Comparison of ENCODE assay signal across 15 mouse cellular contexts in the genomic region with DNA sequence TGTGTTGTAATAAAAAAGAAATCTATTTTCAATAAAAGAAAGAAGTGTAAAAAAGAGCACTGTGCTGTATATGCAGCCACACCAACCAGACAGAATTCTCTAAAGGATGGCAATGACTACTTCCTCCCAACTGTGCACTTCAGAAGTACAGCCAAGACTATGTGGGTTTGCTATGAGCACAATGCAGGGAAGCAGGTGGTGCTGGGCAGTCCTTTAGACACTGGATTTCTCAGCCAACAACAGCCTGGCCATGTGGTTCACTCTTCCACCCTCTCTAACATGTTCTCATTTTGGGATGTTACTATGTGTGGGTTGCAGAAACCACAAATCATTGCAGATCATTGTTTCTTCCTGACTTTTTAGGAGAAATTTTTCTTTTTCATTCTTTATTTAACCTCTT.
DNase-seq lines count a peak whose midpoint lies in the region; ATAC-seq and TF ChIP-seq lines count a peak whose summit lies in the region.
"Had no signal": no experiment of that assay in that cellular context is flagged by ENCODE, and none has a peak within 500 bp of the region (broad histone marks: within the 10 kb centered on the region; RNA-seq: fewer than 3 reads in every experiment).

No protein-coding gene starts in this region.

- H3K27me3 ChIP-seq in heart, embryonic 11.5 days (ENCODE audit: control insufficient read depth, insufficient read depth, low read length) = no peaks in the 10 kb centered on the region
- H3K27me3 ChIP-seq: CH12.LX; hindbrain, embryonic 13.5 days; midbrain, embryonic 15.5 days had no signal

- no peak for TF ChIP-seq CTCF in lung, adult 2 months (IDR thresholded peaks at IDR 0.05; ENCODE audit: insufficient read depth, low read length)

- no peak overlapping the region for H3K4me3 ChIP-seq in lung, adult 2 months (replicated peaks; ENCODE audit: extremely low read depth, low read depth, low read length)
- H3K4me3 ChIP-seq in heart, embryonic 11.5 days (ENCODE audit: low read depth, low read length) = no peak overlapping the region
- H3K4me3 ChIP-seq: hindbrain, embryonic 13.5 days; midbrain, embryonic 15.5 days had no signal

- no peaks in the 10 kb centered on the region for H3K4me1 ChIP-seq in lung, adult 2 months (ENCODE audit: control insufficient read depth, insufficient read depth, low read length)
- H3K4me1 ChIP-seq in heart, embryonic 11.5 days (ENCODE audit: control insufficient read depth, insufficient read depth, low read length) = no peaks in the 10 kb centered on the region
- H3K4me1 ChIP-seq: hindbrain, embryonic 13.5 days; midbrain, embryonic 15.5 days had no signal

- no peaks in the 10 kb centered on the region for H3K36me3 ChIP-seq in heart, embryonic 11.5 days (ENCODE audit: control insufficient read depth, insufficient read depth, low read length)
- H3K36me3 ChIP-seq: hindbrain, embryonic 13.5 days; midbrain, embryonic 15.5 days had no signal

- intact Hi-C loops in left cerebral cortex, postnatal 36 days (cut with DNase I) = no loop called here

- peak; percentile 1 for DNase-seq in cerebellum, adult 9-10 months
- no peak for DNase-seq in cerebellum, adult 18-20 months
- DNase-seq in brain, adult 2 months (ENCODE audit: low read depth, low spot score) = peak; percentile 83
- peak; percentile 6 for DNase-seq in layer of hippocampus, adult 9-10 months (ENCODE audit: low spot score)
- DNase-seq in left cerebral cortex, postnatal 36 days (ENCODE audit: low spot score in 2 of 2) = peak; percentile 36 to 60
- no peak for DNase-seq in lung, adult 2 months
- DNase-seq in ovary, postnatal 10 days (ENCODE audit: low spot score) = no peak
- DNase-seq: adrenal gland, postnatal 36 days; kidney, postnatal 10 days had no signal

- H3K4me2 ChIP-seq in heart, embryonic 11.5 days = no peak overlapping the region
- H3K4me2 ChIP-seq: hindbrain, embryonic 13.5 days; liver, embryonic 11.5 days; midbrain, embryonic 15.5 days had no signal

- no peak for ATAC-seq in heart, embryonic 11.5 days (replicated peaks; ENCODE audit: insufficient number of reproducible peaks, low FRiP score, low TSS enrichment)
- ATAC-seq: intestine, embryonic 16.5 days; midbrain, embryonic 15.5 days had no signal

- no peak overlapping the region for H3K27ac ChIP-seq in heart, embryonic 11.5 days (ENCODE audit: low read depth, low read length)
- H3K27ac ChIP-seq: hindbrain, embryonic 13.5 days; midbrain, embryonic 15.5 days had no signal

- no peak overlapping the region for H3K9ac ChIP-seq in heart, embryonic 11.5 days (ENCODE audit: low read depth, low read length)
- H3K9ac ChIP-seq: hindbrain, embryonic 13.5 days; midbrain, embryonic 15.5 days had no signal

- no peaks in the 10 kb centered on the region for H3K9me3 ChIP-seq in heart, embryonic 11.5 days (replicated peaks; ENCODE audit: control insufficient read depth, low read length)
- H3K9me3 ChIP-seq: hindbrain, embryonic 13.5 days; midbrain, embryonic 15.5 days had no signal

- no peak for TF ChIP-seq POLR2A in lung, adult 2 months (IDR thresholded peaks at IDR 0.05; ENCODE audit: borderline replicate concordance, extremely low read depth, low read depth, low read length)

Comparison
In these comparisons a context has a peak if more than half of its experiments do, and no peak if none do; other contexts are left out.
1. DNase-seq: peak in cerebellum, adult 9-10 months (single experiment), brain, adult 2 months (single experiment), layer of hippocampus, adult 9-10 months (single experiment) and left cerebral cortex, postnatal 36 days (2 of 2); none in cerebellum, adult 18-20 months (0 of 2), lung, adult 2 months (single experiment) and ovary, postnatal 10 days (single experiment).